In genomic region chr6:54819272-54819671, GRCm38 (mm10) we compare ENCODE assay signal across 10 mouse cellular contexts. TPM values are rescaled to one million over a fixed set of nuclear protein-coding genes. Genes with fewer than 3 reads are reported as not detected.
DNase-seq lines count a peak whose midpoint lies in the region; ATAC-seq and TF ChIP-seq lines count a peak whose summit lies in the region.
"Had no signal": no experiment of that assay in that cellular context is flagged by ENCODE, and none has a peak within 500 bp of the region (broad histone marks: within the 10 kb centered on the region; RNA-seq: fewer than 3 reads in every experiment).

No protein-coding gene starts in this region.

- H3K4me2 ChIP-seq in hindbrain, embryonic 16.5 days (ENCODE audit: low read length): no peak overlapping the region
- peak overlapping the region; percentile 32; the same call in 1 of the 2 replicates for H3K4me2 ChIP-seq in intestine, embryonic 16.5 days (ENCODE audit: low read depth, low read length)

- H3K4me1 ChIP-seq in hindbrain, embryonic 10.5 days (replicated peaks): peaks cover 34% of the 10 kb centered on the region
- peaks cover 22% of the 10 kb centered on the region for H3K4me1 ChIP-seq in hindbrain, embryonic 16.5 days (ENCODE audit: control insufficient read depth, insufficient read depth, low read depth, low read length)
- H3K4me1 ChIP-seq in MEL (ENCODE audit: control insufficient read depth in 1 of 2, insufficient read depth in 2 of 2, low read length in 2 of 2): peaks cover 9% of the 10 kb centered on the region in 2 experiments
- H3K4me1 ChIP-seq in intestine, embryonic 16.5 days (ENCODE audit: control insufficient read depth, insufficient read depth, low read length): peaks cover 21% of the 10 kb centered on the region

- TF ChIP-seq CTCF in MEL (IDR thresholded peaks at IDR 0.05 in 2 of 3, conservative IDR thresholded peaks at IDR 0.05 in 1 of 3; ENCODE audit: control insufficient read depth in 1 of 3, insufficient read depth in 1 of 3, low read depth in 2 of 3, low read length in 3 of 3, poor library complexity in 1 of 3, severe bottlenecking in 1 of 3): no peak

- H3K27ac ChIP-seq in hindbrain, embryonic 10.5 days: no peak overlapping the region
- no peak overlapping the region for H3K27ac ChIP-seq in hindbrain, embryonic 16.5 days (ENCODE audit: low read depth, low read length)
- H3K27ac ChIP-seq in MEL (ENCODE audit: control insufficient read depth, low read depth, low read length): no peak overlapping the region
- H3K27ac ChIP-seq in intestine, embryonic 16.5 days (ENCODE audit: low read length): no peak overlapping the region

- TF ChIP-seq RAD21 in MEL (IDR thresholded peaks at IDR 0.05; ENCODE audit: low read depth, low read length): no peak

- peaks cover 8% of the 10 kb centered on the region; the same call in 1 of the 2 replicates for H3K27me3 ChIP-seq in hindbrain, embryonic 10.5 days (ENCODE audit: insufficient read depth, poor library complexity, severe bottlenecking)
- H3K27me3 ChIP-seq in hindbrain, embryonic 16.5 days (replicated peaks; ENCODE audit: control insufficient read depth, insufficient read depth, low read length): no peaks in the 10 kb centered on the region
- H3K27me3 ChIP-seq in MEL (ENCODE audit: control insufficient read depth in 1 of 2, insufficient read depth in 2 of 2, low read length in 2 of 2): no peaks in the 10 kb centered on the region
- no peaks in the 10 kb centered on the region for H3K27me3 ChIP-seq in intestine, embryonic 16.5 days (replicated peaks; ENCODE audit: control insufficient read depth, insufficient read depth, low read length)

- no peaks in the 10 kb centered on the region for H3K9me3 ChIP-seq in hindbrain, embryonic 10.5 days
- no peaks in the 10 kb centered on the region for H3K9me3 ChIP-seq in hindbrain, embryonic 16.5 days (ENCODE audit: control insufficient read depth, low read length)
- no peaks in the 10 kb centered on the region for H3K9me3 ChIP-seq in MEL (replicated peaks; ENCODE audit: insufficient read depth, low read length)
- H3K9me3 ChIP-seq in intestine, embryonic 16.5 days (ENCODE audit: control insufficient read depth, low read length): no peaks in the 10 kb centered on the region

- 0 out of 2 replicates have a peak, but pooled peaks cover 4% of the 10 kb centered on the region for H3K36me3 ChIP-seq in hindbrain, embryonic 10.5 days
- H3K36me3 ChIP-seq in hindbrain, embryonic 16.5 days (ENCODE audit: control insufficient read depth, insufficient read depth, low read length): no peaks in the 10 kb centered on the region
- peaks cover 0 to 23% of the 10 kb centered on the region in 2 experiments; a peak in 3 of 4 replicates for H3K36me3 ChIP-seq in MEL (ENCODE audit: control insufficient read depth in 1 of 2, insufficient read depth in 2 of 2, low read length in 2 of 2)
- H3K36me3 ChIP-seq in intestine, embryonic 16.5 days (ENCODE audit: control insufficient read depth, insufficient read depth, low read length): no peaks in the 10 kb centered on the region

- DNase-seq in hindbrain, embryonic 10.5 days (ENCODE audit: low spot score): no peak
- DNase-seq in 416B (ENCODE audit: low read depth) (peak; percentile 48), MEL (ENCODE audit: low read depth, low spot score) (no peak)
- DNase-seq in cerebellum, adult 11 months: no peak
- no peak for DNase-seq in thymus, postnatal 14 days
- DNase-seq in frontal cortex, postnatal 36 days (ENCODE audit: low spot score in 2 of 2): no peak
- DNase-seq: gastrocnemius, postnatal 25 days; kidney, postnatal 10 days had no signal

- 33% methylated on average over 4 of the region's 4 CpGs for WGBS in hindbrain, embryonic 10.5 days
- WGBS in hindbrain, embryonic 16.5 days: 44% methylated on average over 4 of the region's 4 CpGs
- WGBS in intestine, embryonic 16.5 days: 38% methylated on average over 4 of the region's 4 CpGs

- no peak for TF ChIP-seq POLR2A in MEL (IDR thresholded peaks at IDR 0.05; ENCODE audit: control insufficient read depth in 1 of 2, insufficient read depth in 1 of 2, low read depth in 1 of 2, low read length in 2 of 2, poor library complexity in 1 of 2)

- H3K4me3 ChIP-seq in hindbrain, embryonic 10.5 days: peak overlapping the region; percentile 13; the same call in 1 of the 2 replicates
- no peak overlapping the region for H3K4me3 ChIP-seq in hindbrain, embryonic 16.5 days (ENCODE audit: low read length)
- peak overlapping the region in 1 of 2 experiments; percentile 83; a peak in 2 of 4 replicates for H3K4me3 ChIP-seq in MEL (ENCODE audit: control insufficient read depth in 1 of 2, insufficient read depth in 1 of 2, low read depth in 2 of 2, low read length in 2 of 2)
- H3K4me3 ChIP-seq in intestine, embryonic 16.5 days (ENCODE audit: low read length): no peak overlapping the region

- peaks cover 43% of the 10 kb centered on the region for H3K79me2 ChIP-seq in MEL (ENCODE audit: control insufficient read depth, insufficient read depth, low read length, poor library complexity)

- no peak for TF ChIP-seq EP300 in MEL (IDR thresholded peaks at IDR 0.05; ENCODE audit: low read depth in 1 of 2, low read length in 2 of 2)

- H3K9ac ChIP-seq in hindbrain, embryonic 16.5 days (ENCODE audit: low read depth, low read length): no peak overlapping the region
- H3K9ac ChIP-seq in MEL (ENCODE audit: control insufficient read depth, low read depth, low read length, poor library complexity, severe bottlenecking): peak overlapping the region; percentile 33; the same call in 1 of the 2 replicates
- no peak overlapping the region for H3K9ac ChIP-seq in intestine, embryonic 16.5 days (ENCODE audit: low read depth, low read length)

- no peak for ATAC-seq in hindbrain, embryonic 16.5 days
- ATAC-seq in intestine, embryonic 16.5 days: no peak

TF ChIP-seq in MEL, 35 proteins besides CTCF, POLR2A, EP300 and RAD21:
- TF ChIP-seq ZMIZ1 (IDR thresholded peaks at IDR 0.05; ENCODE audit: low read depth, low read length) (no peak), MXI1 (IDR thresholded peaks at IDR 0.05; ENCODE audit: low read depth, low read length) (peak; percentile 49; the same call in 1 of the 2 replicates), POLR2AphosphoS2 (IDR thresholded peaks at IDR 0.05; ENCODE audit: low read length) (no peak)

RNA-seq across cellular contexts. Expression of gene Znrf2, which starts 2.6 kb away (rescaled TPM):
- 2.0 TPM in 2 replicates for polyA plus RNA-seq in hindbrain, embryonic 10.5 days (2016; fragmentation: Nextera tagmentation; extraction: Ambion mirVana)
- polyA plus RNA-seq in hindbrain, embryonic 16.5 days (2015; fragmentation: Nextera tagmentation; extraction: Ambion mirVana): 5.0 and 5.3 TPM in 2 replicates
- 21.3 and 24.2 TPM in 2 replicates for total RNA-seq in MEL (2012; rRNA removed)
- 10 to 100 TPM in 1 of 2 experiments, not detected in 1; 16.1 TPM for polyA plus RNA-seq in MEL (2012; ENCODE audit: insufficient read depth in 1 of 2, insufficient read length in 2 of 2, low read depth in 1 of 2, low replicate concordance in 2 of 2, missing spikeins in 1 of 2)
- polyA plus RNA-seq in intestine, embryonic 16.5 days (2015; fragmentation: Nextera tagmentation; extraction: Ambion mirVana): 5.0 and 5.5 TPM in 2 replicates
